Mouse (Mus musculus): Measurements from ENCODE around the gene Spindoc.
"Not testable (repeated sequence)": the region's sequence is repeated elsewhere in the genome, so short reads cannot be mapped to it uniquely, and the experiment has no call there.

The Spindoc gene

DNA sequence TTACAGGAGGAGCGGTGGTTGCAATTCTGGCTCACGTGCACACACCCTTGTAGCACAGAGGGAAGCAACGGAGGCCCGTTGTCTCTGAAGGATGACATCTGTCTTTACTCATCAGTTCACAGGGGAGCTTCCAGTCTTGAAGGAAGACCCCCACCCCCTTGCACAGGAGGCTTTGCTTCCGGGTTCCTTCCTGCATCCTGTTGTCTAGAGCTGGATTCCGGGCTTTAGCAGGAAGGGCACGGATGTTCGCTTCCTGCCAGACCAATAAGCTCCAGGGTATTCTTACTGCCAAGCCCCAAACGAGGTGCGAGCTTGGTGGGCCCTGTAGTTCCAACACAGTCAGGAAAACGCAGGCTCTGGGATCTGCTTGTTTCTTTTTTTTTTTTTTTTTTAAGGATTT, 17.8 kb upstream of the Spindoc start:
- DNase-seq (ENCODE audit: low read depth, low spot score): no peak

DNA sequence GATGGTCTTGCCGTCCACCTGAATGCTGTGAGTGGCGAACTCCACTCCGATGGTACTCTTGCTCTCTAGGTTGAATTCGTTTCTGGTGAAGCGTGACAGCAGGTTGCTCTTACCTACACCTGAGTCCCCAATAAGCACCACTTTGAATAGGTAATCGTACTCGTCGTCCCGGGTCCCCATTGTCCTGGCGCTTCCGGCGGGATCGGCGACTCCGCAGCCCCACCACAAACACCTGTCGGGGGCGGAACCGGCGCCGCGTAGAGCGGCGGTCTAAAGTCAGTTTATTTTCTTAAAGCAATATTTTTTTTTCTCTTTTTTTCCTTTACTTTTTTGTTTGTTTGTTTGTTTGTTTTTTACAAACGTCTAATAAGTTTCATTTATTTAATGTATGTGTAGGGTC, 16.1 kb upstream of the Spindoc start:
- DNase-seq (ENCODE audit: low read depth, low spot score): not testable (repeated sequence)

DNA sequence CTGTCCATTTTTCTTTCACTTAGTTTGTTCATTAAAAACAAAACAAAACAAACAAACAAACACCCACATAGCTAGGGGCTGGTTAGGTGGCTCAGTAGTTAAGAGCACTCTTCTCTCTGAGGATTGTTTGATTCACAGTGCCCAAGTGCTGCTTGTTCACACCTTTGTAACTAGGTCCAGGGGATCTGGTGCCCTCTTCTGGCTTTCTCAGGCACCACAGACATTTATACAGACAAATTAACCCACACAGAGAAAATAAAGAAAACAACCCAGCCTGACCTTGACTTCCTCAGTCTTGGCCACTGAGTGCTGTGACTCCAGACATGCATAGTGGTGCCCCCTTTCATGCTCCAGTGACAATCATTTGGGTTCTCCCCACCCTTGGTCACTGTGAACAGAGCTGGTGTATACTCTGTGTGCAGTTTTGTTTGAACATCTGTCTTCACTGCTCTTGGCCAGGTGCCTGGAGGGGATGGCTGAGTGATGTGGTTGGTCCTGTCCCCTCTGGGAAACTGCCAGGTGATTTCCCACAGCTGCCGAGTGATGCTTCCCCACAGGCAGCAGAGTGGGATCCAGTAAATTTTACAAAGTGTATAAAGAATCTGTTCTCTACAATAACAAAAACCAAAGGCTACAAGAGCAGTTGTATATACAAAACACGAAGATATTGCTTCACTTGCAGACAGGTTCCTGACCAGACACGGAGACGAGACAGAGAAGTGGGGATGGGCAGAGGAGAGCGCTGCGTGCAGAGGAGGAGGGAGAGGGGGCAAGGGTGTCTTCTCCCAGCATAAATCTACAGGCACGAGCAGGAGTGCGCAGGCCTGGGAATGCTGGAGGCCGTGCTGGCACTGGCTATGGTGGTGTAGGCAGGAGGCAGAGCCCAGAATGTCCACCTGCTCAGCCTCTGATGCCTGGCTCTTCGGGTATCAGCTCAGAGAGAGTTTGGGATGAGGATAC, 14.4 kb upstream of the Spindoc start:
- not testable (repeated sequence) for DNase-seq (ENCODE audit: low read depth, low spot score)

DNA sequence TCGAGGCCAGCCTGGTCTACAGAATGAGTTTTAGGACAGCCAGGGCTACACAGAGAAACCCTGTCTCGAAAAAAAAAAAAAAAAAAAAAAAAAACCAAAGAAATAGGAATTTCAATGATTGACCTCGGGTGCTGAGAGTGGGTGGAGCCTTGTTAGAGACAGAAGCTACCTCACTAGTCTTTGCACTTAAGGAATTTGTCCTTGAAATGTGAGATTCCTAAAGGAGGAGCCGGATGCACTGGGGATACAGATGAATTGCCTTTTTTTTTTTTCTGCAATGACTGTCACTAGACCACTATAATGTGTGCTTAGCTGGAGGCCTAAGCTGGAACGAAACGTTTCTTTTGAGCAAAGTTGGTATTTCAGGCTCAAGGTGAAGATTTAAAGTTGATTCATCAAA, 5.7 kb upstream of the Spindoc start:
- DNase-seq (ENCODE audit: low read depth, low spot score): no peak

DNA sequence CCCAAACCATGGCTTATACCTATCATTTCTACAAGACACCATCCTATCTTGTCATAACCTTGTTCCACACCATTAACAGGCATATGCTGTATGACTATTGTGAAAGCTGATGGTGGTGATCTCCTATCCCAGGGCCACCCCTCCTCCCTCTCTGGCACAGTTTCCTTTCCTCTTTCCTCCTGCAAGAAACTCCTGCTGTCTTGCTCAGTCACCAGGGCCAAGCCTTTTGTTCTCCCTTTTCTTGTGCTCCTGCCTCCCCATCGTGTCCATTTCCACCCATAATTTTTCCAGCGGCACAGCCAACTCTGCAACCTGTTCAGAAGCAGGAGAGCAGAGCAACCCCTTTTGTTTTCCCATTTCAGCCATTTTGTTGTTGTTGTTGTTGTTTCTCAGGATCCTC, 3.2 kb upstream of the Spindoc start:
- no peak for DNase-seq (ENCODE audit: low read depth, low spot score)

DNA sequence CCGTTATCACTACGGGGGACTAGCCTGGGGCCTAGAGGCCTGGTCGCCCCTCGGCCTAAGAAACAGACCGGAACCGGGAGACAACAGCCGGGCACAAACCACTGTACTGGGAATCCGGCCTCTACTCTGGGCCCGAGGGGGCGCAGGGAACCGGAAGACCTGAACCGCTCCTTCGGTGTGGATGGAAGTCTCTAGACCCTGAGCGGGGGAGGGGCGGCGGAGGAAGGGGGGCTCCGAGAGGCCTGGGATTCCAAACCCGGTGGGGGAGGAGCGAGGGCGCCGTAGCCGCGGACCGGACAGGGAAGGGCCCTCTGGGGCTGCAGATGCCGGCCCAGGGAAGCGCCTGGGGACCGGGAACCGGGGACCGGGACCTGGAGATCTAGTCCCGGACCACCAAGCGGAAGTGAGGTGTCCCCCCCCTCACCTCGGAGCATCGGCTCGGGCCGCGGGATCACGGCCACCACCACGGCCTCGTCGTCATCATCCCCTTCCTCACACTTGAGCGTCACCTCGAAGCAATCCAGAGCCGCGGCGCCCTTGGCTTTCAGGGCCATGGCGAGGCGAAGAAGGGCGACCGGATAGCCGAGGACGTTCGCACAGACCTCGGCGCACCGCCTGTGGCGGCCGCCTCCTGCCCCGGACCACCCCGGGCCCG, 419 bp downstream of the Spindoc start:
- peak; percentile 37 for DNase-seq (ENCODE audit: low read depth, low spot score)

DNA sequence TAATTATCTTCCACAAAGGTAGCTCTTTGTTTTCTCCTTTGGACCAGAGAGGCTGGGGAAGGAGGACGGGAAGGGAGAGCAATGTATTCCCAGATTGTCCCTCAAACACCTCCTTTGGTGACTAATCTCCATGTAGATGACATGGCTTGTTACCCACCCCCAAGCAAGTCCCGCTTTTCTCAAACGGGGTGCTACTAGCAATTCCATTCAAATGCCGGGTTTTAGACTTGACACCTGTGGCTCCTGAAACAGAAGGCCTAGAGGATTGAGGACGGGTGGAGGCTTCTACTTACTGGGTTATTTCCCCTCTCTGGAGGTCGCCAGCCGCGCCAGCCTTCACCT, 917 bp downstream of the Spindoc start:
- DNase-seq (ENCODE audit: low read depth, low spot score): peak; percentile 2

DNA sequence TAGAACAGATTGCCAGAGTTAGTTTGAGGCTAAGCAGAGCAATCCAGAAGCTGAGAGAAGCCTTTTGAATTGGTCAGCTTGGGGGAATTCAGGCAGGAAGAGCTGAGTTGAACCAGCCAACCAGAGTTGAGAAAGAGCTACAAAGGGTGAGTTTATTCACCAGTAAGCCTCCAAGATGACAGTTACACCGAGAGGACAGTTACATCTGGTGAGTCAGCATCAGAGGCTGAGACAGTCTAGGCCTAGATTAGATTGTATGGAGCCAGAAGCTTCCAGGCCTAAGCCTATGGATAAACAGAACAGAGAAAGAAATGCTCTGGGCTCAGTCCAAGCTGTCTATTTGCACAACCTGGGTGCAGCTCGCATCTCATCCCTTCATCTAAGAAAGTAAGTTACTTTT, 5.2 kb downstream of the Spindoc start:
- DNase-seq (ENCODE audit: low read depth, low spot score): no peak

DNA sequence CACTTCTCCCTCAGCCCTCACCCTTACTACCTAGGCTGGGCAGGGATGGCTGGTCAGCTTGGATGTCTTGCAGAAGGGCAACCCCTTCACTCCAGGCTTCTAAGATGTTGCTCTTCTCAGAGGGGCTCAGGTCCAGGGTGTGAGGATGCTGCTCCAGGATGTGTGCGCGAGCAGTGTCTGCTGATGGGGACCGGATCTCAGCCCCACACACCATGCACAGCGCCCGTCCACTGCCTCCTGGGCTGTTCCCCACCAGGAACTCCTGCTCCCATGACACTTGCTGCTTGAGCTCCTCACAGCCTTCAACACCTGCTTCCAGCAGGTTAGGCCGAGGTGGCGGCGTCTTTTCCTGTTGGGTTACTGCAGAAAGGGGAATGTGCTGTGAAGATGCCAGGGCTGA, 8.3 kb downstream of the Spindoc start:
- no peak for DNase-seq (ENCODE audit: low read depth, low spot score)

DNA sequence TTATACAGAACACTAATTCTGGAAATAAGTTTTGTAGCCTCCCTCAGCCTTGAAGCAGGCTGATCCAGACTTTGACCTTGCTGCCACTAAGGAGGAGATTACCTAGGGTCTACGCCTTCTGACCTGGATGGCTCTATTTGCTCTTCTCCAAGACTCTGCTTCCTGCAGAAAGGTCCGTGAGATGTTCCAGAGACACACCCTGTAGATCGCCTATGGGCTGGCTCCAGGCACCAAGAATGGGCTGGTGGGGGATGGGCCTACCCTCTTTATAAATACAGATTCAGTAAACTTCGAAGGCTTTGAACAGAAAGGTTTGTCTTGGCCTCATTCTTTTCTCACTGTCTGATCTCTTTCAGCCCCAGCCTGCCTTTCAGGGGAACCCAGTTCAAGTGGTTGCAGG, 13.3 kb downstream of the Spindoc start:
- DNase-seq (ENCODE audit: low read depth, low spot score): not testable (repeated sequence)

DNA sequence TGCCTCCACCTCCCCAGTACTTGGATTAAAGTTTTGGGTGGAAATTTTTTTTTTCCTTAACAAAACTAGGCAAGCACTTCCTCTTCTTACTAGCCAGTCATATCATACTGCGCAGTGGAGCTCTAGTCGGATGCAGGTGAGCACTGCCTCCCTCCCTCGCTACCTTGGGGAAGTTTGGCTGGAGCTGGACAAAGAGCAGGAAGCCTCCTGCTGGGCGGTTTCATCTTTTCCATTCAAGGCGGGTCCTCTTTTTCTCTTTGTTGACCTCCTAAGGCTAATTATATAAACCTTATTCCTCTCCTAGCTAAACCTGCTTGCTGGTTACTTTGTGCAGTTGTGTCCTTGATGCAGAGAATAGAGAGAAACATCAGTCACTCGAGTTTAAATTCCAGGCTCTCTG, 29.2 kb downstream of the Spindoc start:
- no peak for DNase-seq (ENCODE audit: low read depth, low spot score)

DNA sequence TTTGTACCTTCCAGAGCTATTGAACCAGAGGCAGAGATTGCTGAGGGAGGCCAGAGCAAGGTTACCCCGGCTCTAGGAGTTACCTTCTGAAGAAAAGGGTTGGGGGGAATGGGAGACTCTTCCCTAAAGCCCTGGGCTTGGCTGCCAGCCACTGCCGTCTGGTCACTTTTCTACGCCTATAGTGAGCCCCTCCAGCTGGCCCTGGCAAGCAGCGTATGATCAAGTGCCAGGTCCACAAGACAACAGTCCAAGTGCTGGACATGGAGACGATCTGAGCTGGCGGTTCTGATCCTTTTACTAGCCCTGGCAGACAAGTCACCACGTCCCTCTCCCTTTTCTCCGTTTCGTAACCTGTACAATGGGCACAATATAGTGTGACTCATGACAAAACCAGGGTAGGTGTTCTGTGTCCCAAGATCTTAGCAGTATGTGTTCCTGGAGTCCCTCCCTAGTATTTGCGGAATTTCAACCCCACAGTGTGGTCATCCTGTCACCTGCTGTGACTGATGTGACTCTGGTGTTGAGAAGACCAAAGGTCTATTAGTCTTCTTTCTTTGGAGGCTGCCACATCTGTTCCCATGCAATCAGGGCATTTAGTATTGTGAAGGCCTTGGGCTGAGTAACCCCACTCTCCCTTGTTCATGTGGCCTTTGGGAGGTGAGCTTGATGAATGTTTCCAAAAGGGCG, 29.8 kb downstream of the Spindoc start:
- DNase-seq (ENCODE audit: low read depth, low spot score): no peak

DNA sequence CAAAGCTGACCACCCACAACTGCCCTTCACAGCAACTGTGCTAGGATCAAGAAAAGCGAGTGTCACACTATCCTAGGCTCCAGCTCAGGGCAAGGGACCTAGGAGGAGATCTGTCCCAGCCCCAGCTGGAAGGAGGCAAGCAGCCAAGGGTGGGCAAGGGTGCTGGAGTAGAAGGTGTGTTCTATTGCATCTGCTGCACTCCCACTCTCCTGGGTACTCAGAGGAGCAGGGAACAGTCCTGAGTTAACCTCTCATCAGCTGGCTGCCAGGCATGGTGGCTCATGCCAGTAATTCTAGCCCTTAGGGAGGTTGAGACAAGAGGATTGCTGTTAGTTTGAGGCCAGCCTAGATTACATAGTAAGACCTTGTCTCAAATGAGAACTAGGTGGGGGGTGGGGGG, 32.8 kb downstream of the Spindoc start:
- DNase-seq (ENCODE audit: low read depth, low spot score): no peak

DNA sequence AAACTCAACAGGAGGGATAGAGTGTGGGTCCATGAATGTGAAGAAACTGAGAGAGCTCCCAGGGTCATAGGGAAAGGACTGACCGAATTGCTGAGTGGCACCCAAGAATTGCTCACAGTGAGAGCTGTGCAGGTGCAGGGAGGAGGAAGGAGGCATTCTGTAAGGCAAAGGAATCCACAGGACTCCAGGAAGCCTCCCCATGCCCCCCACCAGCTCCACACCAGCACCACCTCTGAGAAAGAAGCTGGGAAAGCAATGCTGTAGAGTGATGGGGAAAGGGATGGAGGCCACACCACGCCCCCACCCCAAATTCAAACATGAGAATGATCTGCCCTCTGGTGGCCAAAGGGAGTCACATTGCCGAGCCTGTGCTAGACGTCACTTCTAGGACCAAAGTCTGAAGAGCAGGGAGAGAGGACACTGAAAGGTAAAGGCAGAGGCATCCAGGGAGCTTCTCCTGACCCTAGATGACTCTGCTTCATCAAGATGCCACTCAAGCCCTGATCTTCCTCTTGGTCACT, 37.5 kb downstream of the Spindoc start:
- peak; percentile 51 for DNase-seq (ENCODE audit: low read depth, low spot score)

DNA sequence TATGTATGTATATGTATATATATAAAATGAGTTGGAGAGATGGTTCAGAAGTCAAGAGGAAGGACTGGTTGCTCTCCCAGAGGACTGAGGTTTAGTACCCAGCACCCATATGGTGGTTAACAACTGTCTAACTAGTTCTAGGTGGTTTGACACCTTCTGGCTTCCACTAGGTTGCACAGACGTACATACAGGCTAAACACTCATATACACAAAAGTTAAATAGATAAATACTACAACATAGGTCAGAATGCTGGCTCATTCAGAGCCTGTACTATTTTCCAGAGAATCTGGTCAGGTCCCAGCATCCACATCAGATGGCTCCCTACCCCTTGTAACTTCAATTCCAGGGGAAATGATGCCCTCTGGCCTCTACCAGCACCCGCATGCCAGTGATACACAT, 40.1 kb downstream of the Spindoc start:
- DNase-seq (ENCODE audit: low read depth, low spot score): no peak

DNA sequence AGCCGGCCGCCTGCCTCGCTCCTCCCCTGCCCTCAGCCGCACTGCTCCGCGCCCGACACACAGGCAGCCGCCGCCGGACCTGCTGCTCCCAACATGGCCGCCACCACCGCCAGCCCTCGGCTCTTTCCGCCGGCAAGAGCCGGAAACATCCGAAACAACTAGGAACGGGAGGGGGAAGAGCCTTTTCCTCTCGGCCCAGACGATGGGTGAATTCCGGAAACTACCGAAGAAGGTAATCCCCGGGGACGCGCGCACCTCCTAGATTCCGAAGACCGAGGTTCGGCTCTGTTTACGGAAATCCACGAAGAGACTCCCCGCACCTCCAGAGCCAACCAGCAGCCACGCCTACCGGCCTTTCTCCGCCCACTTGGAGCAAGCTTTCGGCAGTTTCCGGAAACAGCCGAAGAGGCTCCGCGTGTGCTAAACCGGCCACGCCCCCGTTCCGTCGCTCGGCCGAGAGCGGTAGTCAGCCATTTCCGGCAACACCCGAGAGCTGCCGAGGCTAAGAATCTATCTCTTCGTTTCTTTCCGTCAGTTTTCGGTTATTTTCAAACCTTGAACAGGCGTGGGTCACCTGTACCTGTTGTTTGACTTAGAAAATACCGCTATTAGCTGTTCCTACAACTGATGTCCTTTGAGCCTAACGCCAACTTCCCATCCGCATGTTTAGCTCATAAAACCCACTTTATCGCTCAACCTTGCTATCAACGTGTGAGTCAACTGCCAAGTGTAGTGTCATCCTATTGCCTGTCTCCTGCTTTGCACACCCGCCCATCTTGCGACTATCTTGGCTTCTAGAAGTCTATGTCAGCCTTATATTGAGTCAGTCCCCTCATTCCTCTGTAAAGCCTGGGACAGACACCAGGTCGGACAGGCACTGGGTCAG, 41.0 kb downstream of the Spindoc start, which contains the start of gene Mark2:
Mark2 (minus strand) TSS at position 349 of the 886 bp plus-strand sequence.
- peak; percentile 99 for DNase-seq (ENCODE audit: low read depth, low spot score)

DNA sequence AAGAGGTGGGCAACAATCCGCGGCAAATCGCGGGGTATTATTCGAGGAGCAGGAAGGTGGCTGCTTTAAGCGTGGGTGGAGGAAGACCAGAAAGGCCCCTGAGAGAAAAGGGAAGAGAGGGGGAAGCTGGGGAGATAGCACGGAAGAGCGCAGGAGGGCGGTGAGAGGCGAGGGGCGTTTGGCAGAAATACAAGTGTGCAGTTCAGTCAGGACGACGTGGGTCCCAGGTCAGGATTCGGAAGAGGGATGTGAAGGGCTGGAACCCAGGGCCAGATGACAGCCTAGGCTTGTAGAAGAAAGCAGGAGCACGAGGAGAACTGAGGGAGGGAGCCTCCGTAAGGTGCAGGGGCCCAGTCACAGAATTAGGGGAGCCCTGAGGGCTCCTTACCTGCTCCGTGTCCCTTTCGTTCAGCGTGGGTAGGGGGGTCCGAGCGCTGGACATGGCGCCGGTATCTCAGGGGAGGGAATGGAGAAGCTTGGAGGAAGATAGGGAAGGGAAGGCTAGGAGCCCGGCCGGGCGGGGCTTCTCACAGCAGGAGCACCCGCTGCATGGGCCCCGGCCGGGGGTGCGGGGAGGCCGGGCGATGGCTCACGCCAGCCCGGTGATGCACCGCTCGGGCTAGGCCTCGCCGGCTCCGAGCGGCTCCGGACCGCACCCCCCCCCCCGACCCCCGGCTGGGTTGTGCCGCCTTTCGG, 41.9 kb downstream of the Spindoc start:
- DNase-seq (ENCODE audit: low read depth, low spot score): no peak

DNA sequence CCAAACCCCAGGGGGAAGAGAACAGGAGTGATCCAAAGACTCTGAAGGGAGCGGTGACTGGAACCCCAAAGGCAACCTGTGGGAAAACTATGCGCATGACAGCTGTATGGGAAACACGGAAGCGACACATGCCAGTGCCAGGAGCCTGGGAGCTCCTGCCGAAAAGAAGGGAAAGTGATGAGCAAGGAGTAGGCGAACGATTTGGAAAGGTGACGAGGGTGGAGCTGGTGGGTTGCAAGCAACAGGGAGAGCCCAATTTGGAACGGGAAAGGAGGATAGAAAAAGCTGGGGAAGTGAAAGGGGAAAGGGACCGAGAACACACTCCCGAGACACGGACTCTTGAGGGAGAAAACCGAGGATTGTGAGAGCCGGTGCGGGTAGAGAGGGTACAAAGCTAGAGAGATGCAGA, 42.4 kb downstream of the Spindoc start:
- no peak for DNase-seq (ENCODE audit: low read depth, low spot score)

DNA sequence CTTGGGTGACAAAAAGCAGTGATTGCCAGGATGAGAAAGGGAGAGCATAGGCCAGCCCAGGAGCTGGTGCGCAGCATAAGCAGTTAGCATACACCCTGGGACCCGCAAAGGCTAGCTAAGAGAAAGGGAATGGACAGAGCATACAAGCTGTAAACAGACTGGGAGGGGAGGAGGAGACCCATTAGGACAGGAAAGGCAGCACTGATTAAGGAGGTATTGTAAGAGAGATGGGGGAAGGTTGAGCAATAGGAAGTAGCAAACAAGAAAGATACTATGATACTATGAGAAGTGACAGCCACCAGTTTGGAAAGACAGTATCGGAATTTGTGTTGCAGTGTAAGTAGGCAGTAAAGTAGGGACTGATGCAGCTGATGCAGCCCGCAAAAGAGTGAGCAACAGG, 42.9 kb downstream of the Spindoc start:
- no peak for DNase-seq (ENCODE audit: low read depth, low spot score)

DNA sequence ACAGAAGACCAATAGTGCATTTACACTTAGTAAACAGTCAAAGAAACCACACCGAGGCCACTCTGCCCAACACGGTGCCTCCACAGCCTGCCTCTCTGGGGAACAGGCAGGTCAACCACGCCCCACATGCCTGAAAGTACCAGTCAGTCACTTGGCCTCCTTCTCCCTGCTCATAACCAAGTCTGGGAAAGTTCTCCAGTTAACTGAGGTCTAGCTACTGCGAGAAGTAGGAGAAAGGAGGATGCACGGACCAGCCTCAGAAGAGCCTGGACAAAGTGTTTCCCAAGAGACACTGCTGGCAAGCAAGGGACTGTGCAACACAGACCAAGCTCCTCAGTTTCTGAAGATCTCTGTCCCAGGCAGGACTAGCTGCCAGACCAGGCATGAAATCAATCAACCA, 43.8 kb downstream of the Spindoc start:
- DNase-seq (ENCODE audit: low read depth, low spot score): no peak
